Mouse (Mus musculus) adrenal gland, adult 2 months (tissue): ENCODE data around the gene Wasl. TPM values are rescaled to one million over a fixed set of nuclear protein-coding genes. Genes with fewer than 3 reads are reported as not detected.

Experiments
- DNase-seq: peaks from one replicate; pipeline ENCODE4 v3.0.0; 2021
- long read RNA-seq: library from polyadenylated mRNA; stranded (forward); transcript quantifications from one replicate; pipeline ENCODE4 v2.0.0, GENCODE M21; 2021
- polyA plus RNA-seq: library from polyadenylated mRNA; depleted of rRNA; stranded (reverse); fragments of >200 nt; gene quantifications from 2 replicates; pipeline ENCODE4 v1.2.3, GENCODE M21; 2012; rRNA removed
- total RNA-seq, 2 experiments: library from RNA; stranded (reverse); gene quantifications; 2 replicates each; pipeline ENCODE4 v1.2.3; 2021

Gene Wasl
- total RNA-seq (10 to 100 TPM; 50.3 to 58.3 TPM), polyA plus RNA-seq (231 and 314 TPM in 2 replicates)
- long read RNA-seq, full-length matches to known transcripts, result 6 of 14 reads
- long read RNA-seq, partial matches to known transcripts, result 7 of 14 reads
- long read RNA-seq, other reads (novel, unspliced or antisense), result 1 of 14 reads

DNA sequence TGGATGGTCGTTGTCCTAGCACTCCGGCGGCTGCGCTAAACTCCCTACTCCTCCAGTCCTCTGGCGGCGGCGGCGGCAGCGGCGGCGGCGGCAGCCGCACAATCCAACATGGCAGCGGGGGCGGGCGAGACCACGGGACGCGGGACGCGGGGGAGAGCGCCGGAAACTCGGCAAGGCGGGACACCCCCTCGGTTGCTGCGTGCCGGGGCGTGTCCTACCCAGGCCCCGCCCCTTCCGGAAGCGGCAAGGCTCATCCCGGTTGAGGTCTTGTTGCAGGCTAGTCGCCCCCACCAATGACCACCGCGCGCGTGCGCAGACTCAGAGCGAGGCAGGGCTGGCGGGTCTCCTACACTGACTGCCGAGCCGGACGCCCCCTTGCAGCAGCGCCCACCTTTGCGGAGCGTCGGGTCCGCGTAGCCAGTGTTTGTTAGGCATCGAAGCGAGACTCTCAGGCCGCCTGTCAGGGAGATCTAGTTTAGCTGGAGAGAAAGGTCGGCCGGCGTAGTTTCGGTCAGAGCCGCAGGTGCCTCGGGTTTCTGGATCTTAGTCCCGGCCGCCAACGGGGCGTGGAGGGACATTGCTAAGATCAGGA lies at the start of gene Wasl:
Gene Wasl (minus strand): TSS at position 143 of the 592 bp plus-strand sequence.
- peak; percentile 99 for DNase-seq

DNA sequence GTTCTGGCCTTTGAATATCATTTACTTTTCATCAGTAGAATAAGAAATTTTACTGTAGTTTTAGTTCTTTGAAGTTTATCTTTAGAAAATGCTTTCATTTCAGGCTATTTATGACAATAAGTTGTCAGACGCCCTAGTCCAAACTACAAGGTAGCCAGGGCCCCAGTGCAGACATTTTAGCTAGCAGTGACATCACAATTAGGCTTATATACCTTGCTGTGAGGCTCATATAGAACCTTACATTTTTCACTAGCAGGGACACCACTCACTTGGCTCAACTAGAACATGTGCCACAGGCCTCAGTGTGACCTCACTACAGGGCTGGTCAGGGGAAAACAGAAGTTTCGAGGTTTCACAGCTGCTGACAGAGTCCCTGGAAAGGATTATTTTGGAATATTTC lies 42.7 kb upstream of the Wasl start:
- no peak for DNase-seq

DNA sequence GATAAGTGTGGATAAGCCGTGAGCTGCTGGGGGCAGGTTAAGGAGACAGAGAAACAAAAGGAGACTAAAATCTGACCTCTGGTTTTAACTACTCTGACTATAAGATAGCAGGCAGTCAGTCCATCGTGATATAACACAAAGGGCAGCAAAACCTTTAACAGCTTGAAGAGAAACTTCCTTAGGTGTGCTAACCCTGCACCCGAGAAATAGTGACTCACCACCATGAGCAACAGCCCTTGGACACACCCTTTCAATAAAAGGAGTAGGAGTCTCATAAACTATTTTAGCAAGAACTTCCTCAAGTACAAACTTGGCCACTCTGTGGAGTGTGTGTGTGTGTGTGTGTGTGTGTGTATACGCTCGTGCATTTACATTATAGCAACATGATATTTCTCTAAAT lies 42.3 kb upstream of the Wasl start:
- no peak for DNase-seq

DNA sequence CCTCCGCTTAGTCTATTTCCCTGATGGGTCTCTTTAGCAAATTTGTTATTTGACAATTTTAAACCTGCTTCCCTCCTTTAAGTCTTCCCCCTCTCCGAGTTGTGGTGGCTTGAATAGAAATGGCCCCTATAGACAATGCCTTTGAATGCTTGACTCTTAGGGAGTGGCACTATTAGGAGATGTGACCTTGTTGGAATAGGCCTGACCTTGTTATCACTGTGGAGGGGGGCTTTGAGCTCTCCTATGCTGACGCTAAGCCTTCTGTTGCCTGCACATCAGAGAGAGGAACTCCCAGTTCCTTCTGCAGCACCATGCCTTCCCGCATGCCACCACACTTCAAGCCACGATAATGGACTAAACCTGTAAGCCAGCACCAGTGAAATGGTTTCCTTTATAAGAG lies 32.4 kb upstream of the Wasl start:
- no peak for DNase-seq

DNA sequence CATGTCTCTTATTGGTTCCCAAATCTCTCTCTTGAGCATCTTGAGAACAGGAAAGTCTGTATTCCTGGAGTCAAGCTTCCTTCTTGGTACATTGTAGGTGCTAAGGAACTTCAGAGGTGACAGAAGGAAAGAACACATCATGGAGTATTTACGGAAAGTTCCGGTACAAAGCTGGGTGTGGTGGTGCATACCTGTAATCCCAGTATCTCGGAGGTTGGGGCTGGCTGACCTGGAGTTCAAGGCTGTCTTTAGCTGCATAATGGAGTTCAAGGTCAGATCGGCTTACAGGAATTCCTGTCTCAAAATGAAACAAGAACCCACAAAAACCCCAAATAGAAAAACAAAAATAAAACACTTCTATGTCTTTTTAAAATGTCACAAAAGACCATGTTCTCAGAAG lies 31.3 kb upstream of the Wasl start:
- DNase-seq, result no peak

DNA sequence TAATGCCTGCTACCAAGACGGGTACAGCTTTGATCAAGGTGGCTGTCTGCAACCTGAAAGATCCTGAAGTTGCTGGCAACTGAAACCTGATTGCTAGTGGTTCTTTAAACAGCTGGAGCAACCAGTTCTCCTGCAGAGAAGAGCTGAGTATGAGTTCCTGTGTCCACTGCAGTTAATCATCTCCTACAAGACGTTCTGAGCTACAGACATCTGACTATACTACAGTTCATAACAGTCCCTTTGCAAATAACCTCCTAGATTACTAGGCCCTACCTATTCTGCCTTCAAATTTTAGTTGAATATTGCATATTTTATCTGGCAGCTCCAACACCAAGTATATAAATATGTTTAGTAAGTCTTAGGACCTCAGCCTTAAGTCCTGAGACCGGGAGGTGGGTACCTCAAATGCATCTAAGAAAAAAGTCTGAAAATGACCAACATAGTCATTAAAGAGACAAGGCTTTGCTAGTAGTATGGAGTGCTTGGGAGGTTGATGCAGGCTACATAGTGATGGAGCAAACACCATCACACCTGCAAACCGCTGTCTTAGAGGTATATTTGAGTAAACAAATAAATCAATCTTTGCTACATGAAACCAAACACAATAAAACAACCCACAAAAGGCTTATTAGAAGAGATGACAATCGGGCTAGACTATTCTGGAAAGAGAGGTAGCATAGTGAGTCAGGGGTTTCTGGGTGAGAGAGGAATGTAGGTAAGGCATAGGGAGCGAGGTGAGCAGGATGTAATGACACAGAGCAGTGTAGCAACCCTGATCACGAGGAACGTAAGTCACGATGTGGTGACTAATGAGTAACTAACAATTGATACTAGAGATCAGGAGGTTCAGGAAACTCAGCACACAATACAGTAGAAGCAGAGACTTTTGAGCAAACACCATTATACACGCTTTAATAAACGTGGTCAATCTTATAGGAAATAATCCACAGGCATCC lies 29.9 kb upstream of the Wasl start:
- DNase-seq, result no peak

DNA sequence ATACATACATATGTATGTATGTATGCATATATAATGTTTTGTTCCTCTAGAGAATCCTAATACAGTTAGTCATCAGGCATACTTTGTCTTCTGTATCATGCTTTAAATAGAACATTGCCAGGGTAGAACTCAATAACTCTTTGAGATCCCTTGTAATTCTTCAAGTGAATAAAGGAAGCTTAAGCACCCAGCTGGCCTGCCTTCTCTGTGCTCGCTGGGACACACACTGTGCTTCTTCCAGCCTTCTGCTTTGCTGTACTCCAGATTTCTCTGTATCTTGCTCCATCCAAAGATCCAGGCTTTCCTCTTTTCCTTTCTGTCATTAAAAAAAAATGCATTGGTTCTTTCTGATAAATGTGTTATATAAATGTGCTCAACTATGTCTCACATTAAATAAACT lies 23.1 kb upstream of the Wasl start:
- DNase-seq, result no peak

DNA sequence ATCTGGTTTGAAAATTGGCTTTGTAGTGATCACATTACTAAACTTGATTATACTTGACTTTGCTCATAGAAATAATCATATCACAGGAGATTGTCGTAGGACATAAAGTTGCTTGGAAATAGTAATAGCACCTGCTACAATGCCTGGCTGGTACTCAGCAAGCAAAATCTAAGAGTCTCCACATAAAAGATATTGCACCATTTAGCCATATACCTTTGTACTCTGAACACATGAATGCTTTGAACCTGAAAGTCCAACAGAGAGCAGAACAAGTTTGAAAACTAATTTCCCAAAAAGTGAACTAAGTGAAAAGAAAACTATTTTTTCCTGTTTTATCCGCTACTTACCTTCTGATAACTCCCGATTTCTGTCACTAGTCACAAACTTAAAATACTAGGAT lies 18.3 kb upstream of the Wasl start:
- DNase-seq, result no peak

DNA sequence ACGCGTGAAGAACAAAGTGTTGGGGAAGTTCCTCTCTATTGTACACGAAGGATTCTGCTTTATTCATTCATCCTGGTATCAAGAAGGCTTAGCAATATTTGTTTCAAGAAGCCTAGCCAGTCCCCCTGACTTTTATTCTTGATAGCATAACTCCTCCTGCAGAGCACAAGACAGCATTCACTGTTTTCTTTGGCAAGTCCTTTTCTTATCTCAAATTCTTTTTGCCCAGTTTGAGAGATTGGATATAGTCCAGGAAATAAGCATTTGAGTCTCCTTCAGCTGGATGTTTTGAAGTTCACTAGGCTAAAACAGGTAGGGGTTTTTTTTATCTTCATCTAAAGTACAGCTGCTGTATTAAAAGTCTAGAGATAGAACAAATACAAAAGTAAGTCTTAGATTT lies 3.0 kb upstream of the Wasl start:
- DNase-seq, result no peak

DNA sequence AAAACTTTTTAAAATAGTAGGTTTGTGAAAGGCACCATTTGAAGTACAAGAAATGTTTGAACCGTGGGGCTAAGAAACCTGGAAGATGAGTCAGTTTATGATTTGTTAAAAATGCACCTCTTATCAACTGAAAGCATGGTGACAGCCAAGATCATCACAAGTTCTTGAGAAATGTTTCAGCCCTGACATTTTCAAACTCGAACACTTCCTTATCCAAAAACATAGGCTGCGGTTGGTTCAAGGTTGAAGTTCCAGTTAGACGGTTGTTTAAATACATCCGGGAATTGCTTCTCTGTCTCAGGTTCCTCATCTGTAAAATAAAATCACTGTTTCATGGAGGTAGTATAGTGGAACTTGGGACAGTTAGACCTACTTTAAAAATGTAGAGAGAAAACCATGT lies 1.4 kb upstream of the Wasl start:
- peak; percentile 34 for DNase-seq

DNA sequence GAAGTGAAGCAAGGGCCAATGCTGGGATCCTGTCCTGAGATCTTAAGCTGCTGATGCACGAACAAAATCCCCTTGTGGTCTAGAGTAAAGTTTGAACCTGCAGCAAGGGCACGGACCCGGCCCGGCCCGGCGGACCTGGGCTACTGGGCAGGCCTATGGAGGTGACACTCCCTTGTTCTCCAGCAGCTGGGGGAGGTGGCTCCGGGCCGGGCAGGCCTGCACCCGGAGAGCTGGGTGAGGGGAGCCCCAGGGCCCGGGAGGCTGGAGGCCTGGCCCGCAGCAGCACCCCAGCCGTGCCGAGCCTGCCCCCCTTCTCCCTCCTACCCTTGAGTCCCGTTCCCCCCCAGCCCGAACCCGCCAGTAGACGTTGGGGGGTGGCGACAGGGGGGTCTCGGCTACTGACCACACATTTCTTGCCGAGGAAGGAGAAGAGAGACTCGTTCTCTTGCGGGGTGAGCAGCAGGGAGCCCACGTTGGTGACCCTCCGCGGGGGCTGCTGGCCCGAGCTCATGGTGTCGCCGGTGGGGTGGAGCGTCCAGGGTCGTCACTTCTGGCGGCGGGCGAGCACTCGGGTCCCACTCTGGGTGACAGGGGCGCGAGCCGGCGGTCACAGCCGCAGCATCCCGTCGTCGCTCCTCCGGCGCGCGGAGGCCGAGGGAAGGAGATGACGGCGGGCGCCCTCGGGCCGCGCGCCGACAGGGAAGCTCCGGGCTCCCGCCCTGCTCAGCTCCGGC lies 509 bp downstream of the Wasl start:
- peak; percentile 76 for DNase-seq

DNA sequence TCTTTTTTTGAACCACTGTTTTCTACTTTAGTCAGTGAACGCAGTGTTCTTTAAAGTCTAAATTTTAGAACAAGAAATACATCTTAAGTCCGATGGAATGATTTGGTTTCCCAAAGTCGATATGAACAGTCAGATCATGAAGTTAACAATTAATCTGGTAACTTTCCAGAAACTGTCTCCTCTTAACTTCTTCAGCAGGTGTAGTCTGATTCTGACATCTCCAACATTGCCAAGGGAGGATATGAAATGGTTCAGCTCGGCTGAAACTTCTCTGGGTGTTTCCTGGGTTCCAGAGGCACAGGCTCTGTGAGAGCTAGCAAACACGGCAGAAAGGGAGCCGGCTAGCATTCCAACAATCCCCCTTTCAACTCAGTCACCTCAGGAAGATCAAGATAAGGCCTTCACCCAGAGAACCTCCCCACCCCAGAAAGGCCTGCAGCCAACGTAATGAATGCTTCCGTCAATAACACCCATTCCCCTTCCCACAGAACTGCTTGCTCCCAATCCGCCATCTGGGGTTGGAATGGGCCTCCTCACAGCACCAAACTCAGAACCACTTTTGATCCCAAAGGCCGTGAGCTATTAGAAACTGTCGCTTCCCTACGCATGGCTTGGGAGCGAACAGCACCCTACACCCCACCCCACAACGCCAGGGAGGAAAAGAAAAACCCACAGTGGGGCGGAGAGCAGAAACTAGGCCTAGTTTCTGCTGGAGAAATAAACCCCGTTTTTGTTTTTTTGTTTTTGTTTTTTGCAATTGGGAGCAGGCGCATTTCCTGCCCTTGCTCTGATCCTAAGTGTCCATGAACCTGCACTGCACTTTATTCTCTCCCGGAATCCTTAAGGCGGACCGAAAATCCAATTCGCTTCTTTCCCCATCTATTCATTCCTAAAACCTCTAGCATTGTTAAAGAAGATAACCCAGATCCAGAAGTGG lies 1.3 kb downstream of the Wasl start:
- peak; percentile 53 for DNase-seq

DNA sequence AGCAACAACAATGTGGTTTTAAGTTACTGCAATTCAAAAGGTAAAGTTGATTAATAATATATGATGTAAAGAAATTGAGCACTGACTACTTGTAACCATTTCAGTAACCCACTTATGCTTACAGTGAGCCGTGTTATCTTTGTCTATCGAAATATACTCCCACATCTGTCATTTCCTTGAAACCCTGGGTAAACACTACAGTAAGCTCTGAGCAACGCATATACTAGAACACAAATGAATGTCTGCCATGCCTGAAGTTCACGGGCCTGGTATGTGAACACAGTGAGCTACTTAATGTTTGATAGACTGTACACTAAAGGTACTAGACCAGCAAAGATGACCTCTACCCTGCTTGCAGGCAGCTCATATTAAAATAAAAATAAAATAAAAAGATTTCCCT lies 2.3 kb downstream of the Wasl start:
- no peak for DNase-seq

DNA sequence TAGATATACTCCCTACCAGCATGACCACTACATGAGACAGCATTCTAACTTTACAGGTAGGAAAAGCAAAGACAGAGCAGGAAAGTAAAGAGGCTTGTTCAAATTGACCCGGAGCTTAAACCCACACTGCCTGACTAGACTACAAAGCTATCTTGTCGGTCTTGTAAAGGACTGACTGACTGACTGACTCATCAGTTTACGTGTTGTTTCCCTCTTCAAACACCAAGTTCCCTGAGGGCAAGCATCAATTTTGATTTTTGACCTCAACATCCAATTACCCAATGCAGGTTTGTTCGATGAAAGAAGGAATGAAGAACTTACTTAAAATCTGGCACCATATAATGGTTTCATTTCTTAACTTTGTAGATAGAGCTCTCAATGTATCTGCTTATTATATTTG lies 2.9 kb downstream of the Wasl start:
- no peak for DNase-seq

DNA sequence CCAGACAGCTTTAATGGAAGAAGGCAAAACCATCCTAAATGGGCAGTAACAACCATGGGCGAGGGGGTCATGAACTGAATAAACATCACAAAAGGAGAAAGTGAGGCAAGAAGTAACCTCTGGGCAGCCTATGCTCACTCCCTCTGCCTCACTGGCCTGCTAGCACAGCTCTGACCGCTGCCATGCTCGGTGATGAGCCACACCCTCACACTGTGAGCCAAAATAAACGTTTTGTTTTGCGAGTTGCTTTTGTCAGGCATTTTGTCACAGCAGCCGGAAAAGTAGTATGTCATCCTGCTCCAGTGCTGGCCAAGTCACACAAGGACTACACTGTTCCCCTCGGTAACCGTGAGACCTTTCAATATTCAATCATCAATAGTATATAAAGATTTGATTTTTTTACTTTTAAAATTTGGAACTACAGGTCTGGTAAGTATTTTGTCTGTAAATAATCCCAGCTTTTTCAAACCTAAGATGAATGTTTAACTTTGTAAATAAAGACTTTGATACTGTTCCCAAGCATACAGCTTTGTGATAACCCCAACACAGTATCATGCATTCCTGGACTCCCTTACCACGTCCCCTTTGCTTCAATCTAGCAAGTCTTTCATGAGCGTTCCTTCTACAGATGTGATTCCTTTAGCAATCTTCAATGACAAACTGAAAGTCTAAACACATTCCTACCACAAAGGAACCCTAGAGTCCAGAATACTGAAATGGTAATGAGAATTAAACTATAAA lies 7.0 kb downstream of the Wasl start:
- no peak for DNase-seq

DNA sequence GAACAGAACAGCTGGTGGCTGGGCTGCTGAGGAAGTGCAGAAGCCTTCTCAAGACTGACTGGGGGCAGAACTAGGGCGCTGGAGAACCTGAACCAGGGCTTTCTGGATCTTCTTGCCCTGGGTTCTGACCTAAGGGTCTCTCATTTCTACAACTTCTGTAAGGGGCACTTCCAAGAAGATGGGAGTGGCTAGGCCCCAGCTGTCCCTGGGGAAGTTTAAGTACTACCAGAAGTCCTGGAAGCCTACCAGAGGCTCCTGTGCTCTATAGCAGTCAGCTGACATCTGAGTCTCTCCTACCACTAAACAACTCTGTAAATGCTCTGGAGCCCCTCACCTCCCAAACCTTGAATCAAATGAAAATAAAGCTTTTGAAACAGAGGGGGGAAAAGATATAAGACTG lies 8.7 kb downstream of the Wasl start:
- DNase-seq, result no peak

DNA sequence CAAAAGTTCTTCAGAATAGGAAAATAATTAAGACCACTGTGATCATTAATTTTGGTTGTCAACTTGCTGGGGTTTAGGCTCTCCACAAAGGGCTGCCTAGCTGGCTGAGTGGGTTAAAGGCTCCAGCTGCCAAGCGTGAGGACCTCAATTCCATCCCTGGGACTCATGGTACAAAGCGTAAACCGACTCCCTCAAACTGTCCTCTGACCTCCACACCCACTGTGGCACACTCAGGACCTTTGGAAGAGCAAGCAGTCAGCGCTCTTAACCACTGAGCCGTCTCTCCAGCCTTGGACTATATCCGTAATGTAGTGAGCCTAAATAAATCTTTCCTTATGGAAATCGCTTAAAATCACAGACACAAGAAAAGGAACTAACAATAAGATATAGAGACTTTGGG lies 13.3 kb downstream of the Wasl start:
- DNase-seq, result no peak

DNA sequence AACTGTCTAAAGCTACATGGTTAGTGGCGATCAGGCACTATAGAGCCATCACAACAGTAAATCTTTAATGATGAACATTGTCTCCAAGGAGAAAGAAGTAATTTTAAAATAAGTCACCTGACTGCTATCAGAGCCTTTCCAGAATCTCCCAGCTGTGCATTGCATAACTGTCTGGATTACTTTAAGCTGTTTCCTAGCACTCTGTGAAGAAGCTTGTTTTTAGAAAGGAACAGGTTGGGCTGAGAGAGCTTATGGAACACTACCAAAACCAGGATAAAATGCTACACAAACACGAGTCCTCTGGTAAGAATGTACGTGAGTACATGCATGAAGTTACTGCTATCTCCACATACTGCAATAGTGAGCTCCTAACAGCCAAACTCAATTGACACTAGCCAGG lies 14.1 kb downstream of the Wasl start:
- no peak for DNase-seq

DNA sequence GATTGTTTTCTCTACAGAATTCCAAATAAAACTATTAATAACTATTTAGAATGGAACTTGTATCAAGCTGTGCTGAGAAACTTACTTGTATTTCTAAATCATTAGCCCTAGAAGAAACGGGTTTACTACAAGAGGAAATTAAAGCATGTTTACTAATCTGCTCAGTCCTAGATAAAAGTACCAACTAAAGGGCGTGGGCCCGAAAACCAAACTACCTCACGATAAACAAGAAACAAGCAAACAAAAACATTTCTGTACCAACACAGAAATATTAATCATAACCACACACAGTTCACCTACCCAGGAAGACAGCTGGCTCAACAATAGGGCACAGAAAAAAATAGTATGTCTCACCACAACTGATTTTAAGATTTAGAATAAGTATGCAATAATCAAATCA lies 16.4 kb downstream of the Wasl start:
- no peak for DNase-seq

DNA sequence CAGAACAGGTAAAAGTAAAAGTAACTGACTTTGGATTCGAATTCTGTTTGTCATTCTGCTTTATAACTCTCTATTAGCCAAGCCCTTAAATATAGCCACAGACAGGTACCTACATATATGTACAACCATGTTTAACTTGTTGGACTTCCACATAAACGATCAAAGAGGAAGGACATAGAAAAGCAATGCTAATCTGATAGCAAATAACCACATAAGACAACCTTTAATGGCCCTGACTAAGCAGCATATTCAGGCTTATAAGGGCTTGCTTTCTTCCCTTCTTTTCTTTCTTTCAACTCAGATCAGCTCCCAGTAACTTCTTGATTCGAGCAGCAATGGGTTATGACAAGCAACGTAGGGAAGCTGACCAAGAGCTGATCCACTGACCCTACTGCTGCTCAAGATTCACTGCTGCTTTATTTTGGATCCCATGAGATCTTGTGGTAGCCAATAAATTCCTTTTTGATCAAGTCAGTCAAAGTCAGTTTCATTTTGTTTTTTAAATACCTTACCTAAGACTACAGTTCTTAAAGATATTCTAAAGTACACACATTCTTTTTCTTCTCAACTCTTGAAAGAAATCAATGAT lies 17.6 kb downstream of the Wasl start:
- no peak for DNase-seq
